Mouse (Mus musculus) intestine, postnatal 0 days (tissue): ENCODE measurements around the gene Pdpk1. TPM values are rescaled to one million over a fixed set of nuclear protein-coding genes. Genes with fewer than 3 reads are reported as not detected.

Experiments
- ATAC-seq: fragments of 200-750 bp; cut with Nextera tagmentation; 2 replicates; pipeline ENCODE4 v1.8.0; 2017; ENCODE audit warnings: mild to moderate bottlenecking, moderate TSS enrichment, moderate library complexity
- H3K27ac ChIP-seq: fragments of 300-500 bp; sonication (generic); 2 replicates; pipeline ENCODE4 v1.5.1; 2014; ENCODE audit warnings: mild to moderate bottlenecking, low read depth, low read length, moderate library complexity
- H3K27me3 ChIP-seq: fragments of 300-500 bp; sonication (generic); replicated peaks from 2 replicates; pipeline ENCODE4 v1.6.1; 2014; ENCODE audit warnings: low read length, mixed read lengths; ENCODE audit not compliant: control insufficient read depth, insufficient read depth
- H3K36me3 ChIP-seq: fragments of 300-500 bp; sonication (generic); 2 replicates; pipeline ENCODE4 v1.6.1; 2014; ENCODE audit warnings: mild to moderate bottlenecking, moderate library complexity; ENCODE audit not compliant: control insufficient read depth, insufficient read depth
- H3K4me1 ChIP-seq: fragments of 300-500 bp; sonication (generic); replicated peaks from 2 replicates; pipeline ENCODE4 v1.6.1; 2014; ENCODE audit warnings: antibody characterized with exemption, low read length, mixed read lengths; ENCODE audit not compliant: control insufficient read depth, insufficient read depth
- H3K4me2 ChIP-seq: fragments of 300-500 bp; sonication (generic); replicated peaks from 2 replicates; pipeline ENCODE4 v1.6.1; 2014; ENCODE audit warnings: low read depth, mild to moderate bottlenecking, moderate library complexity
- H3K4me3 ChIP-seq: fragments of 300-500 bp; sonication (generic); 2 replicates; pipeline ENCODE4 v1.5.1; 2014; ENCODE audit warnings: low read depth, low read length
- H3K9ac ChIP-seq: fragments of 300-500 bp; sonication (generic); 2 replicates; pipeline ENCODE4 v1.6.1; 2014; ENCODE audit warnings: mild to moderate bottlenecking, low read depth, low read length
- H3K9me3 ChIP-seq: fragments of 300-500 bp; sonication (generic); 2 replicates; pipeline ENCODE4 v1.6.1; 2016; ENCODE audit warnings: mixed run types; ENCODE audit not compliant: control insufficient read depth
- CTCF ChIP-seq: sonication (generic); IDR thresholded peaks from 2 replicates; pipeline ENCODE4 v1.5.1; 2016; ENCODE audit warnings: low read depth, mild to moderate bottlenecking, control low read depth, antibody characterized with exemption, moderate library complexity
- WGBS: fragments of 180-500 bp; shearing (Covaris S2); extraction: QIAGEN DNeasy Blood & Tissue Kit; methylation state at CpG from one replicate; pipeline ENCODE4 v1.1.7; 2014; 5-methylcytosine and 5-hydroxymethylcytosine counted together
- polyA plus RNA-seq: library from polyadenylated mRNA; unstranded; fragments of >200 nt; fragmentation: Nextera tagmentation; extraction: Ambion mirVana; gene quantifications from 2 replicates; pipeline ENCODE4 v1.2.1, GENCODE M21; 2015

Gene Pdpk1
- polyA plus RNA-seq, 1 experiment from 2014 or later = 24.7 TPM

GRCm38 (mm10) chr17:24044482-24044881, 106.2 kb downstream of the Pdpk1 start:
- H3K36me3 ChIP-seq = peaks cover 25% of the 10 kb centered on the region
- no peak overlapping the region for H3K4me2 ChIP-seq
- H3K4me1 ChIP-seq = 0 out of 2 replicates have a peak, but pooled peaks cover 3% of the 10 kb centered on the region
- no peak overlapping the region for H3K27ac ChIP-seq
- no peak overlapping the region for H3K9ac ChIP-seq
- H3K27me3 ChIP-seq = no peaks in the 10 kb centered on the region
- no peak overlapping the region for H3K4me3 ChIP-seq
- no peaks in the 10 kb centered on the region for H3K9me3 ChIP-seq
- WGBS = 55% methylated on average over 5 of the region's 5 CpGs
- ATAC-seq = 0 out of 2 replicates have a peak, but pooled peaks have one; percentile 20
- peak; percentile 67 for TF ChIP-seq CTCF

GRCm38 (mm10) chr17:24037844-24038243, 112.9 kb downstream of the Pdpk1 start, which contains the start of gene Prss27:
Gene Prss27, plus strand, starts transcription at chr17:24038144.
- no peak for TF ChIP-seq CTCF
- Histone ChIP-seq H3K4me3 (no peak within 1 kb of the TSS), H3K4me1 (no peaks in the 10 kb centered on the region), H3K36me3 (no peaks in the 10 kb centered on the region), H3K27me3 (no peaks in the 10 kb centered on the region), H3K9me3 (no peaks in the 10 kb centered on the region), H3K27ac (peak within 1 kb of the TSS; percentile 78), H3K4me2 (no peak within 1 kb of the TSS; the same call in 1 of the 2 replicates), H3K9ac (0 out of 2 replicates have a peak within 1 kb of the TSS, but pooled peaks have one; percentile 27)
- WGBS = 50% methylated on average over 4 of the region's 4 CpGs
- ATAC-seq = 0 out of 2 replicates have a peak, but pooled peaks have one; percentile 3

GRCm38 (mm10) chr17:24037360-24037759, 113.4 kb downstream of the Pdpk1 start:
- Histone ChIP-seq H3K4me3 (no peak overlapping the region), H3K9ac (0 out of 2 replicates have a peak overlapping the region, but pooled peaks have one; percentile 27), H3K4me1 (no peaks in the 10 kb centered on the region), H3K4me2 (no peak overlapping the region; the same call in 1 of the 2 replicates), H3K27me3 (no peaks in the 10 kb centered on the region), H3K9me3 (no peaks in the 10 kb centered on the region), H3K27ac (peak overlapping the region; percentile 78), H3K36me3 (no peaks in the 10 kb centered on the region)
- ATAC-seq = peak; percentile 97
- no peak for TF ChIP-seq CTCF
- 41% methylated on average over 13 of the region's 13 CpGs for WGBS

- H3K36me3 ChIP-seq = no peaks in the 10 kb centered on the region
- H3K4me2 ChIP-seq = no peak overlapping the region; the same call in 1 of the 2 replicates
- 0 out of 2 replicates have a peak overlapping the region, but pooled peaks have one; percentile 27 for H3K9ac ChIP-seq
- H3K27ac ChIP-seq = peak overlapping the region; percentile 78
- H3K9me3 ChIP-seq = no peaks in the 10 kb centered on the region
- no peaks in the 10 kb centered on the region for H3K27me3 ChIP-seq
- WGBS = 53% methylated on average over 6 of the region's 6 CpGs
- peak; percentile 64 for ATAC-seq
- H3K4me1 ChIP-seq = no peaks in the 10 kb centered on the region
- H3K4me3 ChIP-seq = no peak overlapping the region
- peak; percentile 63 for TF ChIP-seq CTCF
These were observed 113.8 kb downstream of the Pdpk1 start for GRCm38 (mm10) chr17:24036954-24037353.

- TF ChIP-seq CTCF = no peak
- 76% methylated on average over 7 of the region's 7 CpGs for whole genome bisulfite sequencing
- no peak overlapping the region for H3K9ac ChIP-seq
- no peak for ATAC-seq
- no peak overlapping the region for H3K4me3 ChIP-seq
- H3K27ac ChIP-seq = no peak overlapping the region
- no peaks in the 10 kb centered on the region for H3K36me3 ChIP-seq
- H3K9me3 ChIP-seq = no peaks in the 10 kb centered on the region
- no peaks in the 10 kb centered on the region for H3K27me3 ChIP-seq
- no peak overlapping the region for H3K4me2 ChIP-seq
- no peaks in the 10 kb centered on the region for H3K4me1 ChIP-seq
These were observed 115.6 kb downstream of the Pdpk1 start for GRCm38 (mm10) chr17:24035087-24035486.

- no peak overlapping the region for H3K4me3 ChIP-seq
- H3K36me3 ChIP-seq = no peaks in the 10 kb centered on the region
- ATAC-seq = no peak
- 72% methylated on average over 22 of the region's 22 CpGs for WGBS
- no peaks in the 10 kb centered on the region for H3K4me1 ChIP-seq
- H3K27me3 ChIP-seq = no peaks in the 10 kb centered on the region
- no peak overlapping the region for H3K4me2 ChIP-seq
- H3K9ac ChIP-seq = no peak overlapping the region
- no peak for TF ChIP-seq CTCF
- no peaks in the 10 kb centered on the region for H3K9me3 ChIP-seq
- H3K27ac ChIP-seq = no peak overlapping the region
These were observed 120.2 kb downstream of the Pdpk1 start for GRCm38 (mm10) chr17:24030551-24030950.

GRCm38 (mm10) chr17:24029477-24029876, 121.2 kb downstream of the Pdpk1 start:
- no peak for ATAC-seq
- no peak overlapping the region for H3K27ac ChIP-seq
- no peaks in the 10 kb centered on the region for H3K27me3 ChIP-seq
- H3K4me1 ChIP-seq = no peaks in the 10 kb centered on the region
- H3K4me3 ChIP-seq = no peak overlapping the region
- 78% methylated on average over 7 of the region's 7 CpGs for WGBS
- H3K36me3 ChIP-seq = no peaks in the 10 kb centered on the region
- H3K9ac ChIP-seq = no peak overlapping the region
- no peaks in the 10 kb centered on the region for H3K9me3 ChIP-seq
- TF ChIP-seq CTCF = no peak
- H3K4me2 ChIP-seq = no peak overlapping the region

Other genes with a start within 250 kb of the Pdpk1 start
- 4.7 and 7.6 TPM in 2 replicates for gene Dcpp3, start 233.5 kb downstream of the Pdpk1 start, polyA plus RNA-seq
- not detected in 2 replicates for gene Sbp, start 209.3 kb downstream of the Pdpk1 start, polyA plus RNA-seq
- gene Sbpl, start 195.7 kb downstream of the Pdpk1 start, polyA plus RNA-seq = not detected in 2 replicates
- gene Prss30, start 170.4 kb downstream of the Pdpk1 start, polyA plus RNA-seq = 4.7 and 12.1 TPM in 2 replicates
- 0.09 TPM in 1 of 2 replicates, not detected in the other for gene Prss22, start 152.8 kb downstream of the Pdpk1 start, polyA plus RNA-seq
- 0.12 and 0.18 TPM in 2 replicates for gene Prss27, start 112.8 kb downstream of the Pdpk1 start, polyA plus RNA-seq
- gene Kctd5, start 77.4 kb downstream of the Pdpk1 start, polyA plus RNA-seq = 58.5 and 61.3 TPM in 2 replicates
- gene Amdhd2, start 12.8 kb upstream of the Pdpk1 start, polyA plus RNA-seq = 159 and 172 TPM in 2 replicates
- 1,362 and 1,364 TPM in 2 replicates for gene Atp6v0c, start 18.8 kb upstream of the Pdpk1 start, polyA plus RNA-seq
- gene Tbc1d24, start 54.6 kb upstream of the Pdpk1 start, polyA plus RNA-seq = 3.1 and 3.4 TPM in 2 replicates
- 2.0 and 2.1 TPM in 2 replicates for gene Ntn3, start 58.6 kb upstream of the Pdpk1 start, polyA plus RNA-seq
- 6.8 and 7.3 TPM in 2 replicates for gene Tedc2, start 69.9 kb upstream of the Pdpk1 start, polyA plus RNA-seq
- gene Ccnf, start 100.6 kb upstream of the Pdpk1 start, polyA plus RNA-seq = 7.8 and 8.6 TPM in 2 replicates
- not detected in 2 replicates for gene Abca17, start 200.1 kb upstream of the Pdpk1 start, polyA plus RNA-seq
- 11.3 and 12.7 TPM in 2 replicates for gene Abca3, start 201.0 kb upstream of the Pdpk1 start, polyA plus RNA-seq